Comparison of ENCODE assay signal across 25 mouse cellular contexts in the genomic region with DNA sequence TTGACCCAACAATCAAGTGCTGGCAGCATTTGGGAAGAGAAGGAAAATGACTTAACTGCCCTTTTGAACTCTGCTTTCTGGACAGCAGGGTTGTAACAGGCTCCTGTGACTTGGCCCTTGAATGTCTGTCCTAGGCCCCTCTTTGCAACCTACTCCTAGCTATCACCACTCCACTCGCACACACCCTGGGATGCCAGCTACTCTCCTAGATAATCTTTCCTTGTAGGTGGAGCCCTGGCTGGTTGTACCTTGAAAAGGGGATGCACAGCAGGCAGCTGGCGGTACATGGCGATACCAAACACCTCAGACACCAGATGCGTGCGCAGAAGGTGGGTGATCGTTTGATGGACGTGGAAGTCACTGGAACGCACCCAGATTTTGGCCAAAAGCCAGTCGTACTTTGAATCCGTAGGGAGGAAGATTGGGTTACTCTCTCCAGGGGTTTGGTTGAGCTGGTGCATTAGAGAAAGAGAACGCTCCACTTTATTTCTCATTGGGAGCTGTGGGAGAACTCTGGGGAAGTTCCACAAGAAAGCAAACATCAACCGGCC. TPM values are rescaled to one million over a fixed set of nuclear protein-coding genes. Genes with fewer than 3 reads are reported as not detected.
A peak's percentile ranks its signal among the peaks of the same experiment; 100 is the strongest.
DNase-seq lines count a peak whose midpoint lies in the region; ATAC-seq and TF ChIP-seq lines count a peak whose summit lies in the region.
"Had no signal": no experiment of that assay in that cellular context is flagged by ENCODE, and none has a peak within 500 bp of the region (broad histone marks: within the 10 kb centered on the region; RNA-seq: fewer than 3 reads in every experiment).

No protein-coding gene starts in this region.

- no peaks in the 10 kb centered on the region for H3K79me2 ChIP-seq in heart, adult 2 months (replicated peaks; ENCODE audit: control insufficient read depth, insufficient read depth, low read length)

- no peak for TF ChIP-seq POLR2A in heart, adult 2 months (IDR thresholded peaks at IDR 0.05; ENCODE audit: insufficient read depth, low read depth, low read length)
- TF ChIP-seq POLR2A in kidney, adult 2 months (IDR thresholded peaks at IDR 0.05; ENCODE audit: low read depth, low read length), result no peak
- no peak for TF ChIP-seq POLR2A in bone marrow macrophage, adult 2 months (IDR thresholded peaks at IDR 0.05; ENCODE audit: borderline replicate concordance, low read depth, low read length)

- H3K36me3 ChIP-seq in heart, embryonic 14.5 days (ENCODE audit: control insufficient read depth, insufficient read depth, low read length), result peaks cover 3% of the 10 kb centered on the region; the same call in 1 of the 2 replicates
- H3K36me3 ChIP-seq in heart, adult 2 months (ENCODE audit: control insufficient read depth, insufficient read depth, low read length), result no peaks in the 10 kb centered on the region
- H3K36me3 ChIP-seq in kidney, adult 2 months (ENCODE audit: control insufficient read depth, insufficient read depth, low read length), result no peaks in the 10 kb centered on the region
- H3K36me3 ChIP-seq: embryonic facial prominence, embryonic 15.5 days had no signal

- no peak for ATAC-seq in heart, embryonic 14.5 days (ENCODE audit: insufficient number of reproducible peaks, insufficient read depth, low FRiP score, low read depth)
- ATAC-seq: forebrain, embryonic 14.5 days; hindbrain, embryonic 16.5 days; inflammation-experienced regulatory T-cells, adult 6 months had no signal

- H3K9ac ChIP-seq in heart, embryonic 14.5 days (ENCODE audit: low read length), result no peak overlapping the region
- H3K9ac ChIP-seq in heart, adult 2 months (ENCODE audit: low read depth, low read length), result no peak overlapping the region
- H3K9ac ChIP-seq: embryonic facial prominence, embryonic 15.5 days; hindbrain, embryonic 12.5 days had no signal

- no peaks in the 10 kb centered on the region for H3K9me3 ChIP-seq in heart, embryonic 14.5 days (ENCODE audit: control insufficient read depth, low read length)
- H3K9me3 ChIP-seq: embryonic facial prominence, embryonic 15.5 days; forebrain, embryonic 10.5 days; heart, embryonic 10.5 days; hindbrain, embryonic 12.5 days had no signal

- intact Hi-C loops in heart, adult 2 months (cut with DNase I), result no loop called here

- no peak overlapping the region for H3K4me3 ChIP-seq in heart, embryonic 14.5 days (ENCODE audit: control insufficient read depth in 1 of 2, insufficient read depth in 1 of 2, low read depth in 1 of 2, low read length in 2 of 2)
- no peak overlapping the region for H3K4me3 ChIP-seq in heart, adult 2 months
- H3K4me3 ChIP-seq in kidney, adult 2 months (ENCODE audit: insufficient read depth, low read depth, low read length), result no peak overlapping the region
- no peak overlapping the region for H3K4me3 ChIP-seq in bone marrow macrophage, adult 2 months (ENCODE audit: insufficient read depth, low read length)
- H3K4me3 ChIP-seq: embryonic facial prominence, embryonic 15.5 days; erythroblast, embryonic 14.5 days; forebrain, embryonic 10.5 days; gastrocnemius, adult 2 months; heart, embryonic 10.5 days; hindbrain, embryonic 12.5 days had no signal

- peaks cover 3 to 10% of the 10 kb centered on the region in 2 experiments; a peak in 3 of 4 replicates for H3K4me1 ChIP-seq in heart, embryonic 14.5 days (ENCODE audit: control insufficient read depth in 2 of 2, insufficient read depth in 2 of 2, low read length in 2 of 2)
- H3K4me1 ChIP-seq in heart, adult 2 months (ENCODE audit: control insufficient read depth, insufficient read depth, low read length), result no peaks in the 10 kb centered on the region
- H3K4me1 ChIP-seq in kidney, adult 2 months (ENCODE audit: control insufficient read depth, insufficient read depth, low read length), result 0 out of 2 replicates have a peak, but pooled peaks cover 2% of the 10 kb centered on the region
- H3K4me1 ChIP-seq in bone marrow macrophage, adult 2 months (ENCODE audit: control insufficient read depth, insufficient read depth, low read length), result peaks cover 27% of the 10 kb centered on the region
- H3K4me1 ChIP-seq: embryonic facial prominence, embryonic 15.5 days had no signal

- no peak for TF ChIP-seq CTCF in heart, adult 2 months (IDR thresholded peaks at IDR 0.05)
- no peak for TF ChIP-seq CTCF in kidney, adult 2 months (conservative IDR thresholded peaks at IDR 0.05; ENCODE audit: insufficient read depth, insufficient read length, low read depth, low read length)
- TF ChIP-seq CTCF in bone marrow macrophage, adult 2 months (IDR thresholded peaks at IDR 0.05; ENCODE audit: low read depth, low read length), result no peak

- H3K4me2 ChIP-seq in heart, embryonic 14.5 days (ENCODE audit: low read length), result 0 out of 2 replicates have a peak overlapping the region, but pooled peaks have one; percentile 11
- H3K4me2 ChIP-seq: embryonic facial prominence, embryonic 15.5 days; hindbrain, embryonic 12.5 days had no signal

- H3K27ac ChIP-seq in heart, embryonic 14.5 days (replicated peaks in 1 of 2; ENCODE audit: control insufficient read depth in 1 of 2, insufficient read depth in 1 of 2, low read depth in 2 of 2, low read length in 2 of 2), result no peak overlapping the region
- H3K27ac ChIP-seq in heart, adult 2 months, result no peak overlapping the region
- no peak overlapping the region for H3K27ac ChIP-seq in kidney, adult 2 months (ENCODE audit: insufficient read depth, low read depth, low read length)
- peak overlapping the region; percentile 91; the same call in 1 of the 2 replicates for H3K27ac ChIP-seq in bone marrow macrophage, adult 2 months (ENCODE audit: insufficient read depth, low read depth, low read length)
- H3K27ac ChIP-seq: embryonic facial prominence, embryonic 15.5 days; forebrain, embryonic 10.5 days; gastrocnemius, adult 2 months; hindbrain, embryonic 12.5 days had no signal

- WGBS in heart, embryonic 14.5 days, result 45% methylated on average over 12 of the region's 12 CpGs
- 61% methylated on average over 12 of the region's 12 CpGs for WGBS in heart, adult 2 months
- WGBS in kidney, adult 2 months, result 52% methylated on average over 12 of the region's 12 CpGs

- no peaks in the 10 kb centered on the region for H3K27me3 ChIP-seq in heart, embryonic 14.5 days (ENCODE audit: control insufficient read depth, insufficient read depth, low read length)
- H3K27me3 ChIP-seq in heart, adult 2 months (ENCODE audit: control insufficient read depth, insufficient read depth, low read length), result no peaks in the 10 kb centered on the region
- H3K27me3 ChIP-seq in kidney, adult 2 months (replicated peaks; ENCODE audit: control insufficient read depth, insufficient read depth, low read length), result no peaks in the 10 kb centered on the region
- H3K27me3 ChIP-seq: CH12.LX; embryonic facial prominence, embryonic 15.5 days; hindbrain, embryonic 12.5 days had no signal

- TF ChIP-seq EP300 in heart, adult 2 months (IDR thresholded peaks at IDR 0.05; ENCODE audit: insufficient read depth, low read depth, low read length), result no peak

- no peak for DNase-seq in heart, adult 2 months
- peak; percentile 55 for DNase-seq in kidney, adult 2 months
- no peak for DNase-seq in kidney, adult 11 months
- peak; percentile 32 to 51 for DNase-seq in kidney, postnatal 25 days
- DNase-seq in kidney, postnatal 14 days, result no peak
- DNase-seq: adrenal gland, adult 8-10 months; adrenal gland, postnatal 36 days; cerebellum, adult 11 months; cerebellum, adult 8-10 months; cerebellum, postnatal 14 days; embryo, embryonic 11 days; gastrocnemius, adult 2 months; gastrocnemius, postnatal 25 days; heart, postnatal 36 days had no signal

RNA-seq across cellular contexts. Expression of gene Alox5, which starts 45.8 kb away (rescaled TPM):
- polyA plus RNA-seq in heart, embryonic 14.5 days (2014; fragmentation: Nextera tagmentation; extraction: Ambion mirVana), result 2.3 and 2.4 TPM in 2 replicates
- total RNA-seq in heart, adult 2 months (2021), result 10 to 100 TPM; 14.3 to 16.4 TPM
- 6.6 and 12.2 TPM in 2 replicates for polyA plus RNA-seq in heart, adult 2 months (2012; rRNA removed)
- polyA plus RNA-seq in kidney, adult 2 months (2012; rRNA removed), result 0.45 and 1.2 TPM in 2 replicates
- 43.6 and 46.3 TPM in 2 replicates for polyA plus RNA-seq in bone marrow macrophage, adult 2 months (2012; ENCODE audit: insufficient read depth, insufficient read length, missing spikeins)
- total RNA-seq: CH12.LX had no signal
- polyA plus RNA-seq: inflammation-experienced regulatory T-cells, adult 6 months had no signal

Comparison
In these comparisons a context has a peak if more than half of its experiments do, and no peak if none do; other contexts are left out.
1. DNase-seq: peak in kidney, adult 2 months (single experiment) and kidney, postnatal 25 days (2 of 2); none in heart, adult 2 months (0 of 2), kidney, adult 11 months (single experiment) and kidney, postnatal 14 days (single experiment).